8 mouse cellular contexts compared by ENCODE assay signal in the genomic region with DNA sequence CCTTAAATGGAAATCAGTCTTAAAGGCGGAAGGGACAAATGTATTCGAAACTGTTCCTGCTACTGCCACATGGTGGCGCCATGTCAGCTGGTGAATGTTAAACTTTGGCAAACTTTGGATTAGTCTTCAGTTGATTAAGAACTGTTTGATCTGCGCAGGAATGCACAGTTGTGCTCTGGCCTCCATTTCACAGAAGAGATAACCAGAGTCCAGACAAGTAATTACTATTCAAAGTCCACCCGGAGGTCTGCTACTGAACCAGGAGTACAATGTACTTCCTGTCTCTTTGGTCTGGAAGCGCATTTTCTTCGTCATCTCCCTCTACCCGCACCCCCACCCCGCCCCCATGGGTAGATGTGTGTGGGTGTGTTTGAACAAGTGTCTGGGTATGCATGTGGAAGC.
DNase-seq lines count a peak whose midpoint lies in the region; ATAC-seq and TF ChIP-seq lines count a peak whose summit lies in the region.

No protein-coding gene starts in this region.

- peak; percentile 71 to 93 (median 79) for TF ChIP-seq CTCF in MEL (IDR thresholded peaks at IDR 0.05 in 2 of 3, conservative IDR thresholded peaks at IDR 0.05 in 1 of 3; ENCODE audit: control insufficient read depth in 1 of 3, insufficient read depth in 1 of 3, low read depth in 2 of 3, low read length in 3 of 3, poor library complexity in 1 of 3, severe bottlenecking in 1 of 3)

- peak; percentile 28 for DNase-seq in gastrocnemius, postnatal 10 days
- no peak for DNase-seq in gastrocnemius, postnatal 14 days
- DNase-seq in MEL (ENCODE audit: low read depth, low spot score): peak; percentile 82
- peak; percentile 47 for DNase-seq in embryo, embryonic 11 days
- DNase-seq in induced T-regulatory cell, adult 2 months (ENCODE audit: low read depth): peak; percentile 89
- DNase-seq in left cerebral cortex, postnatal 4 days: peak; percentile 28
- peak; percentile 55 for DNase-seq in midbrain, embryonic 14.5 days
- DNase-seq in thymus, adult 18-20 months: peak; percentile 13 to 21

- intact Hi-C loops in gastrocnemius, postnatal 14 days (cut with DNase I; ENCODE audit: low total_unique reads): loop anchor here (10.0 kb wide), 1 partner anchor 500 kb away; no protein-coding TSS in a partner anchor
- intact Hi-C loops in left cerebral cortex, postnatal 4 days (cut with DNase I): loop anchor here (10.0 kb wide), 1 partner anchor 120 kb away; a partner anchor contains a TSS

- ATAC-seq in midbrain, embryonic 14.5 days (ENCODE audit: low FRiP score, low TSS enrichment): no peak

- no peak overlapping the region for H3K4me2 ChIP-seq in midbrain, embryonic 14.5 days (ENCODE audit: low read length)

- H3K9me3 ChIP-seq in MEL (replicated peaks; ENCODE audit: insufficient read depth, low read length): no peaks in the 10 kb centered on the region
- no peaks in the 10 kb centered on the region for H3K9me3 ChIP-seq in midbrain, embryonic 14.5 days (ENCODE audit: control insufficient read depth, low read length)

- TF ChIP-seq EP300 in MEL (IDR thresholded peaks at IDR 0.05; ENCODE audit: low read depth in 1 of 2, low read length in 2 of 2): no peak

- no peaks in the 10 kb centered on the region; a peak in 1 of 4 replicates for H3K27me3 ChIP-seq in MEL (ENCODE audit: control insufficient read depth in 1 of 2, insufficient read depth in 2 of 2, low read length in 2 of 2)
- H3K27me3 ChIP-seq in midbrain, embryonic 14.5 days (ENCODE audit: control insufficient read depth, insufficient read depth, low read length): no peaks in the 10 kb centered on the region

- TF ChIP-seq POLR2A in MEL (IDR thresholded peaks at IDR 0.05; ENCODE audit: control insufficient read depth in 1 of 2, insufficient read depth in 1 of 2, low read depth in 1 of 2, low read length in 2 of 2, poor library complexity in 1 of 2): no peak

- TF ChIP-seq RAD21 in MEL (IDR thresholded peaks at IDR 0.05; ENCODE audit: low read depth, low read length): peak; percentile 84

- WGBS in midbrain, embryonic 14.5 days: 64% methylated on average over 9 of the region's 9 CpGs

- peak overlapping the region; percentile 64 to 79 for H3K4me3 ChIP-seq in MEL (ENCODE audit: control insufficient read depth in 1 of 2, insufficient read depth in 1 of 2, low read depth in 2 of 2, low read length in 2 of 2)
- H3K4me3 ChIP-seq in midbrain, embryonic 14.5 days (replicated peaks; ENCODE audit: low read depth, low read length): no peak overlapping the region

- peaks cover 0 to 3% of the 10 kb centered on the region in 2 experiments; a peak in 1 of 4 replicates for H3K4me1 ChIP-seq in MEL (ENCODE audit: control insufficient read depth in 1 of 2, insufficient read depth in 2 of 2, low read length in 2 of 2)
- H3K4me1 ChIP-seq in midbrain, embryonic 14.5 days (ENCODE audit: control insufficient read depth, insufficient read depth, low read length): no peaks in the 10 kb centered on the region

- no peaks in the 10 kb centered on the region for H3K36me3 ChIP-seq in MEL (ENCODE audit: control insufficient read depth in 1 of 2, insufficient read depth in 2 of 2, low read length in 2 of 2)
- H3K36me3 ChIP-seq in midbrain, embryonic 14.5 days (ENCODE audit: control insufficient read depth, insufficient read depth, low read length): no peaks in the 10 kb centered on the region

- H3K27ac ChIP-seq in MEL (ENCODE audit: control insufficient read depth, low read depth, low read length): no peak overlapping the region
- no peak overlapping the region for H3K27ac ChIP-seq in midbrain, embryonic 14.5 days (replicated peaks; ENCODE audit: low read depth, low read length)

- H3K9ac ChIP-seq in MEL (ENCODE audit: control insufficient read depth, low read depth, low read length, poor library complexity, severe bottlenecking): peak overlapping the region; percentile 53
- no peak overlapping the region for H3K9ac ChIP-seq in midbrain, embryonic 14.5 days (replicated peaks; ENCODE audit: low read length)

- H3K79me2 ChIP-seq in MEL (ENCODE audit: control insufficient read depth, insufficient read depth, low read length, poor library complexity): no peaks in the 10 kb centered on the region

TF ChIP-seq in MEL, 35 proteins besides CTCF, POLR2A, EP300 and RAD21:
- 0 out of 2 replicates have a peak, but pooled peaks have one; percentile 41 for TF ChIP-seq MYC (IDR thresholded peaks at IDR 0.05; ENCODE audit: low read depth, low read length)
- TF ChIP-seq ELF1 (IDR thresholded peaks at IDR 0.05; ENCODE audit: low read depth, low read length): 0 out of 2 replicates have a peak, but pooled peaks have one; percentile 19
- no peak for TF ChIP-seq POLR2AphosphoS5 (IDR thresholded peaks at IDR 0.05; ENCODE audit: borderline replicate concordance, low read depth, low read length)
- TF ChIP-seq MEF2A (IDR thresholded peaks at IDR 0.05; ENCODE audit: extremely low read depth, insufficient replicate concordance, low read depth, low read length, poor library complexity, severe bottlenecking): no peak
- no peak for TF ChIP-seq GATA1 (IDR thresholded peaks at IDR 0.05; ENCODE audit: low read depth, low read length)
- TF ChIP-seq SMC3 (IDR thresholded peaks at IDR 0.05; ENCODE audit: low read depth, low read length): peak; percentile 97
- TF ChIP-seq ZC3H11A (IDR thresholded peaks at IDR 0.05; ENCODE audit: low read depth, low read length): peak; percentile 68
